Mouse (Mus musculus): Measurements from ENCODE around the gene Slc15a3. TPM values are rescaled to one million over a fixed set of nuclear protein-coding genes. Genes with fewer than 3 reads are reported as not detected.
A peak's percentile ranks its signal among the peaks of the same experiment; 100 is the strongest.

The Slc15a3 gene
- polyA plus RNA-seq, 1 experiment from 2014 or later = 0.46 TPM

DNA sequence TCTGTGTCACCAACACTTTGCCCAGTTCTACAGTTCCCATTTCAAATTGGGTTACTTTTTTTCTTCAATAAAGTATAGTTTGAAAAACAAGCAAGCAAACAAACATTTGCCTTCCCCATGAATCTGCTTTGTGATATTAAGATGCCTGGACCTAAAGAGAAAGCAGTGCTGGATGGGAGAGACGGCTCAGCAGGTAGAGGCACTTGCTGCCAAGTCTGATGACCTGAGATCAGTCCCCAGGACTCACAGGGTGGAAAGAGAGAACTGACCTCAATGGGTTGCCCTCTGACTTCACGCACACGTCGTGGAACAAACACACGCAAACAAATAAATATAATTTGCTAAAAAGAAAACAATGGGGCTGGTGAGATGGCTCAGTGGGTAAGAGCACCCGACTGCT is 37.6 kb upstream of the Slc15a3 start:
- Histone ChIP-seq H3K9ac (no peak overlapping the region), H3K9me3 (ENCODE audit: low read depth, low read length) (no peaks in the 10 kb centered on the region), H3K27ac (ENCODE audit: low read depth) (no peak overlapping the region), H3K4me2 (no peak overlapping the region), H3K4me1 (ENCODE audit: insufficient read depth) (no peaks in the 10 kb centered on the region), H3K36me3 (ENCODE audit: insufficient read depth) (no peaks in the 10 kb centered on the region), H3K27me3 (ENCODE audit: insufficient read depth, low read length) (no peaks in the 10 kb centered on the region), H3K4me3 (ENCODE audit: low read depth, low read length) (no peak overlapping the region)
- no peak for DNase-seq
- no peak for TF ChIP-seq CTCF (IDR thresholded peaks at IDR 0.05; ENCODE audit: low read depth)
- ATAC-seq (ENCODE audit: insufficient read depth) = no peak
- 83% methylated on average over 6 of the region's 6 CpGs for WGBS

DNA sequence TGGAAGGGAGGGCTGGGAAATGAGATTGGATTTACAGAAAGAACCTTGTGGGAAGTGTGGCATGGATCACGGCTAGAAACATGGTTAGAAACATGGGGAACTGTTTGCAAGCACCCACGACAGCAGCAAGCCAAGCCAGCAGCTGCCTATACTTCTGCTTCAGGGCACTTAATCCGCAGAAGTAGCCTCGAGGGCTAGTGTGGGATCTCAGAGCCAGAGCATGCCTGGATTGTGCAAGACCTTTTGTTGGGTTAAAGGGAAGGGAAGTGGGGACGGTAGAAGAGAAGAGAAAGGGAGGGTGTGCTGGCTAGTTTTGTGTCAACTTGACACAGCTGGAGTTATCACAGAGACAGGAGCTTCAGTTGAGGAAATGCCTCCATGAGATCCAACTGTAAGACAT is 35.8 kb upstream of the Slc15a3 start:
- H3K4me2 ChIP-seq = no peak overlapping the region
- no peaks in the 10 kb centered on the region for H3K36me3 ChIP-seq (ENCODE audit: insufficient read depth)
- no peak overlapping the region for H3K4me3 ChIP-seq (ENCODE audit: low read depth, low read length)
- DNase-seq = no peak
- no peak overlapping the region for H3K27ac ChIP-seq (ENCODE audit: low read depth)
- H3K27me3 ChIP-seq (ENCODE audit: insufficient read depth, low read length) = no peaks in the 10 kb centered on the region
- no peak overlapping the region for H3K9ac ChIP-seq
- H3K4me1 ChIP-seq (ENCODE audit: insufficient read depth) = no peaks in the 10 kb centered on the region
- WGBS = 63% methylated on average over 5 of the region's 5 CpGs
- no peak for ATAC-seq (ENCODE audit: insufficient read depth)
- H3K9me3 ChIP-seq (ENCODE audit: low read depth, low read length) = no peaks in the 10 kb centered on the region
- no peak for TF ChIP-seq CTCF (IDR thresholded peaks at IDR 0.05; ENCODE audit: low read depth)

DNA sequence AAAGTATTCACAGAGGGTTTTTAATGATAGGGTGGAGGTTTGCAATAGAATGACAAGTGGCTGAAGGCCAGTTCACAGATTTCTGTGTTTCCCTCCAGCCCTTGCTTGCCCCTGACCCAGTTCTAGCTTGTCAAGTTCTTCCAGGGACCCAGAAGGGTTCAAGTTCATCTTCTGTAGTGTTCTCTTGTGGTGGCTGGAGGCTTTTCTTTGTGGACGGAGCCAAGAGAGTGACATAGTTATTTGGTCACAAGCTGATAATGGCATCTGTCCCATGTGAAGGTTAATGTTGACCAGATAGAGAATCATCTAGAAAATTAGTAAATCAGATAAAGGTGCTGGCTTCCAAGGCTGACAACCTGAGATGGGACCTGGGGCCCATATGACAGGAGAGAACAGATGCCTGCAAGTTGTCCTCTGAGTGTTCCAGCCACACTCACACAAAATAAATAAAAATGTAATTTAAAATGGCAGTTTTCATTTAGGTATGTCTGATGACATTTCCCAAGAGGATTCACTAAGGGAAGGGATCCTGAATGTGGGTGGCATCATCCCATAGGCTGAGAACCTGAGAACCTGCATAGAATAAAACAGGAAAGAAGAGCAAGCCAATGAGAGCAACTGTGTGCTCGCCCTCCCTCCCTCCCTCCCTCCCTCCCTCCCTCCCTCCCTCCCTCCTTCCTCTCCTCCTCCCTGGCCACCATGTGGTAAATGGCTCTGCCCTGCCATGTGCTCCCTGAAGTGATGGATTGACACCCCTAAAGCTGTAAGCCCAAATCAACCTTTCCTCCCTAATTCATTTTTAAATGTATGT is 34.5 kb upstream of the Slc15a3 start:
- ATAC-seq (ENCODE audit: insufficient read depth) = no peak
- H3K4me3 ChIP-seq (ENCODE audit: low read depth, low read length) = no peak overlapping the region
- DNase-seq = no peak
- no peaks in the 10 kb centered on the region for H3K27me3 ChIP-seq (ENCODE audit: insufficient read depth, low read length)
- no peak overlapping the region for H3K4me2 ChIP-seq
- H3K4me1 ChIP-seq (ENCODE audit: insufficient read depth) = 0 out of 2 replicates have a peak, but pooled peaks cover 3% of the 10 kb centered on the region
- H3K27ac ChIP-seq (ENCODE audit: low read depth) = no peak overlapping the region
- no peak for TF ChIP-seq CTCF (IDR thresholded peaks at IDR 0.05; ENCODE audit: low read depth)
- 67% methylated on average over 2 of the region's 2 CpGs for WGBS
- no peak overlapping the region for H3K9ac ChIP-seq
- no peaks in the 10 kb centered on the region for H3K36me3 ChIP-seq (ENCODE audit: insufficient read depth)
- no peaks in the 10 kb centered on the region for H3K9me3 ChIP-seq (ENCODE audit: low read depth, low read length)

DNA sequence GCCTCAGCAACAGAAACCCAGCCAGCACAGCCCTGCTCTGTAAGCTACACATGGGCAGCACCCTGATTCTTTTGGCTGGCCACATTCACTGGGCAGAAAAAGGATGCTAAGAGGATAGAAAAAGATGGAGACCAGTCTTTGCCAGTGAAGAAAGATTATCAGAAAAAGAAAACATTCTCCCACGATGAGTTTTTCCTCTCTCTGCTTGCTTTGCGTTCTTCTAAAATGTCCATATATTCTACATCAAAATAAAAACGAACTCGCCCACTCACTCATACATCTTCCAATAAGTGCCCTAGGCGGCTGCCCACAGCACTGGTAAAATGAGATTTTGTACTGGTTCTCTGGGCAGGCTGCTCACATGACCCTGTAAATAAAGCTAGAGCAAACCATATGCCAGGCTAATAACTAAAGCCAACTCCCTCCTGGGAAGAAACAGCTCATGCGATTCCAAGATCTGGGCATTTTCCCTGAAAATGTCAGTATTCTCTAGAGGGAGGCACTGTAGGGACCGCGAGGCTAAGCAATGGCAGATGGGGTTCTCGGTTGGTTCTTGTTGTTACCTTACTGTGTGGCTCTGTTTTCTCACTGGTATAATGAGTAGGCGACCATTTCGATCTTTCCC is 33.8 kb upstream of the Slc15a3 start:
- Histone ChIP-seq H3K4me2 (no peak overlapping the region), H3K9ac (no peak overlapping the region), H3K36me3 (ENCODE audit: insufficient read depth) (no peaks in the 10 kb centered on the region), H3K27ac (ENCODE audit: low read depth) (no peak overlapping the region), H3K27me3 (ENCODE audit: insufficient read depth, low read length) (no peaks in the 10 kb centered on the region), H3K4me3 (ENCODE audit: low read depth, low read length) (no peak overlapping the region), H3K9me3 (ENCODE audit: low read depth, low read length) (no peaks in the 10 kb centered on the region), H3K4me1 (ENCODE audit: insufficient read depth) (0 out of 2 replicates have a peak, but pooled peaks cover 9% of the 10 kb centered on the region)
- TF ChIP-seq CTCF (IDR thresholded peaks at IDR 0.05; ENCODE audit: low read depth) = no peak
- ATAC-seq (ENCODE audit: insufficient read depth) (no peak), DNase-seq (no peak)
- WGBS = 87% methylated on average over 11 of the region's 11 CpGs

DNA sequence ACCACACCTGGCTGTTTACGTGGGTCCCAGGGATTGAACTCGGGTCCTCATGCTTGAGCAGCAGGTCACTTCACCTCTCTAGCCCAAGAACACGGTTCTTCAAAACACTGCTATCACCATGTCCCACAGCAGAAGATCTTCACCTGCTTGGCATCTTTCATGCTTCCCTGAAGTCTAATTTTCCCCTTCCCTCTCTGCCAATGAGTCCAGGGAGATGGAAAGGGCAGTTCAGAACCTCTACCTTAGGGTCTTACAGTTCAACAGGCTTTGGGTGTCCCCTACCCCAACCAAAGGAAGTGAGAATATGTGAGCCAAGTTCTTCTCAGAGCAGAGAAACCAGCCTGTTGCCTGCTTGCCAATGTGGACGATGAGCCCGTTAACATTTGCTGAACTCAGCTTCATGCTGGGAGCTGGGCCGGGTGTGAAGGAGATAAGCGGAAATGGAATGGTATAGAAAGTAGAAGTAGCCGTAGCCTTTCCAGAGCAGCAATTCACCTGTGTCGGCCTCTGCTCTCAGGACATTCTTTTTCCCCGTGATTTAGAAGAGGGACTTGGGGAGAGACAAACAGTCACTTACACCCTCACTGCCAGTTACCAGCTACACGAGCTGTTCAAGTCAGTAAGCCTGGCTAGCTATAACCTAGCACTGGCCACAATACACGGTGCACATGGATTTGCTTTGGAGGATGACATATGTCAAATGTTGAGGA is 30.8 kb upstream of the Slc15a3 start:
- WGBS = 68% methylated on average over 12 of the region's 12 CpGs
- DNase-seq (no peak), ATAC-seq (ENCODE audit: insufficient read depth) (no peak)
- Histone ChIP-seq H3K27me3 (ENCODE audit: insufficient read depth, low read length) (no peaks in the 10 kb centered on the region), H3K4me1 (ENCODE audit: insufficient read depth) (0 out of 2 replicates have a peak, but pooled peaks cover 9% of the 10 kb centered on the region), H3K4me2 (no peak overlapping the region), H3K4me3 (ENCODE audit: low read depth, low read length) (no peak overlapping the region), H3K9ac (no peak overlapping the region), H3K9me3 (ENCODE audit: low read depth, low read length) (no peaks in the 10 kb centered on the region), H3K27ac (ENCODE audit: low read depth) (peak overlapping the region; percentile 52), H3K36me3 (ENCODE audit: insufficient read depth) (no peaks in the 10 kb centered on the region)
- no peak for TF ChIP-seq CTCF (IDR thresholded peaks at IDR 0.05; ENCODE audit: low read depth)

DNA sequence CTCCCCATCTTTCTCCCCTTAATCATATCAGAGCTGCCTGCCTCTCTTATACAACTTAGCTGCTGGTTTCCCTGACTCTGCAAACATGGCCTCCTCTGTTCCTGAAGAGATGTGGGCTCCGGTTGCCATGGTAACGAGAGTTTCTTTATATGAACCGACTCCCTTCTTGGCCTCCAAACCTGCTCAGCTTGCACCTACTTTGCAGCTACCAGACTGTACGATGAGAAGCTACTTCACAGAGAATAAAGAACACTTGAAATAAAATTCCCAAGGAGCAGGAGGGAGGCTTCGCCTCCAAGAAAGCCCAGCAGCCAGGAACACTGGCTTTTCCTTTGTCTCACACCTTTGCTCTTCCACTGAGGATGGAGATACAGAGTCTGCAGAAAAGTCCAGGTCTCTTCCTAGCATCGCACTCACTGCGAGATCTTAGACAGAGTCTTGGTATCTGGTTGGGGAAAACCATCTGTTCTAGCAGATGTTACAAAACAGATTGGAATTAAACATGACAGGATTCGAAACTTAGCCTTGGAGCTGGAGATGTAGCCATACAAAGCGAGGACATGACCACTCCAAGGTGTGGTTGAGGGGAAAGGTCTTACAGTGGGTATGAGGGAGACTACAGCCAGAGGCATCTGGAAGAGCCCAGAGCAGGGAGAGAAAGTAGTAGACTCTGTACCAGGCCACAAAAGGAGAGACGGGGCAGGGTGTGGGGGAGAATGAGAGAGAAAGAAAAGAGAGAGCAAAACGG is 29.9 kb upstream of the Slc15a3 start:
- no peak overlapping the region for H3K4me2 ChIP-seq
- H3K4me3 ChIP-seq (ENCODE audit: low read depth, low read length) = no peak overlapping the region
- no peaks in the 10 kb centered on the region for H3K27me3 ChIP-seq (ENCODE audit: insufficient read depth, low read length)
- ATAC-seq (ENCODE audit: insufficient read depth) = peak; percentile 87
- H3K27ac ChIP-seq (ENCODE audit: low read depth) = peak overlapping the region; percentile 86
- no peak for TF ChIP-seq CTCF (IDR thresholded peaks at IDR 0.05; ENCODE audit: low read depth)
- 0 out of 2 replicates have a peak, but pooled peaks cover 9% of the 10 kb centered on the region for H3K4me1 ChIP-seq (ENCODE audit: insufficient read depth)
- DNase-seq = peak; percentile 81
- no peaks in the 10 kb centered on the region for H3K36me3 ChIP-seq (ENCODE audit: insufficient read depth)
- no peak overlapping the region; the same call in 1 of the 2 replicates for H3K9ac ChIP-seq
- WGBS = 57% methylated on average over 11 of the region's 11 CpGs
- H3K9me3 ChIP-seq (ENCODE audit: low read depth, low read length) = no peaks in the 10 kb centered on the region
